Mouse (Mus musculus) urinary bladder, adult 2 months (tissue): ENCODE results near the gene Cpne2. TPM values are rescaled to one million over a fixed set of nuclear protein-coding genes. Genes with fewer than 3 reads are reported as not detected.

Source experiments
- DNase-seq: peaks from one replicate; pipeline ENCODE4 v3.0.0; 2022; ENCODE audit warnings: low spot score
- polyA plus RNA-seq: library from polyadenylated mRNA; depleted of rRNA; stranded (reverse); fragments of >200 nt; gene quantifications from 2 replicates; pipeline ENCODE4 v1.2.3, GENCODE M21; 2012; rRNA removed

The Cpne2 gene
- polyA plus RNA-seq, 1 experiment, result 27.6 TPM

- DNase-seq, result no peak
Measured at GRCm38 (mm10) chr8:94581820-94582483, 49.2 kb downstream of the Cpne2 start.

GRCm38 (mm10) chr8:94582569-94582968 is 49.8 kb downstream of the Cpne2 start:
- no peak for DNase-seq

GRCm38 (mm10) chr8:94584238-94584817 is 51.5 kb downstream of the Cpne2 start:
- DNase-seq, result no peak

DNA sequence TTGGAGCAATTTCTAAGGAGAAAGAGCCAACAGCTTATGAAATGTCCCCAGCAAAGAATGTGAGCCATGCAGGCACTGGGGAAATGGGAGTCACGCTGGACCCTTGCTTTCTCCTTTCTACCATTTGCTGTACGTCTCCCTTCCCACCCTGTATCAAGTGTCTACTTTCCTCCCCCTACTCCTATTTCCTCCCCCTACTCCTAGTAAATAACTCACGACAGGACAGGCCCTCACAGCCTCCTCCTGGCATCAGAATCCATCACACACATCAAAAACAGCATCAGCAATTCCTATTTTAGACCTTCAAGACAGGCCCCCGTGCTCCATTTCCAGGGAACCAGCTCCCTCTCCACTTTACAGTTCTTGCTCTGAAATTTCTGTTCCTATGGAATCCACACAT is 58.9 kb downstream of the Cpne2 start:
- DNase-seq, result no peak

DNA sequence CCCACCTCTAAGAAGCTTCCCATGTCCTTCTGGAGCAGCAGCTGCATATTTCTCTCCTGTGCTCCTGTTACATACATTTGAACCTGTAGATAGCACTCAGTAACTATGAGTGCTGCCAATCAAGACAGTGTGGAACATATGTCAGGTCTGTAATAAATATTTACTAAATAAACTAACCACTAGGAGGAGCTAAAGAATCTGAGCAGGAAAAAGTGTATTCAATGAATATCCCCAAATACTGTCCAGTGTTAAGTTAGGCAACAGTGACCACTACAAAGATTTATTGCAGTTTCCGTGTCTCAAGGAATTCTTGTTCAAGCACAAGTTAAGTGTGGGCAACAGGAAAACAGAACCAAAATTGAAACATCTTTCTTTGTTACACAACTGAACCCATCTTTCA is 61.4 kb downstream of the Cpne2 start:
- DNase-seq, result no peak

- DNase-seq, result no peak
Measured at GRCm38 (mm10) chr8:94600478-94600877, 67.7 kb downstream of the Cpne2 start.

DNA sequence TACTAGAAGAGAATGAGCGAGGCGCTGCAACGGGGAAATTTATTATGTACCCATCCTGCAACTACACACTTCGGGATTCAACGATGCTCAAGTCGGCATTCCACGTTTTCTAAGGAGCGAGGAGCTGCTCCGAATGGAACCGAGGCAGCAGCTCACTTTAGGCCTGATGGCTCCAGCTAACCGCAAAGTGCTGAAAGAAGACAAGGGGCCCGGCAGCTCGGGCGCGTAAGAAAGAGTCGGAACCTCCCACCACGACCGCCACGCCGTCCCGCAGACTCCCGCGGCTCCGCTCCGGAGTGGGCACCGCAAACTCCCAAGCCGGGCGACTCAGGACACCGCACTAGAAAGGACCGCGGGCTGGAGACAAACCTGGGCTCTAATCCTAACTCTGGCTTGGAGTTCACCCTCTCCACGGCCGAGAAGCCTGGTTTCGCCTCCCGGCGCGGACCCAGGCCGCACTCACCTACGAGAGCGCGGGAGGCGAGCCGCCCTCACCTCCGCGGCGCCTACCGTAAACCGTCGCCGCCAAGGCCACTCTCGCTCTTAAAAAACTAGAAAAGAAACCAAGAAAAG is 68.3 kb downstream of the Cpne2 start:
- no peak for DNase-seq

- DNase-seq, result peak; percentile 89
Measured at GRCm38 (mm10) chr8:94601607-94602385, 69.0 kb downstream of the Cpne2 start, which contains the start of the genes Rspry1 and Fam192a. TSS of gene Rspry1 (plus strand) at chr8:94601937. TSS of gene Fam192a (minus strand) at chr8:94601997.

- DNase-seq, result no peak
Measured at GRCm38 (mm10) chr8:94602471-94603131, 69.8 kb downstream of the Cpne2 start.

- DNase-seq, result no peak
Measured at GRCm38 (mm10) chr8:94604030-94604429, 71.2 kb downstream of the Cpne2 start.

DNA sequence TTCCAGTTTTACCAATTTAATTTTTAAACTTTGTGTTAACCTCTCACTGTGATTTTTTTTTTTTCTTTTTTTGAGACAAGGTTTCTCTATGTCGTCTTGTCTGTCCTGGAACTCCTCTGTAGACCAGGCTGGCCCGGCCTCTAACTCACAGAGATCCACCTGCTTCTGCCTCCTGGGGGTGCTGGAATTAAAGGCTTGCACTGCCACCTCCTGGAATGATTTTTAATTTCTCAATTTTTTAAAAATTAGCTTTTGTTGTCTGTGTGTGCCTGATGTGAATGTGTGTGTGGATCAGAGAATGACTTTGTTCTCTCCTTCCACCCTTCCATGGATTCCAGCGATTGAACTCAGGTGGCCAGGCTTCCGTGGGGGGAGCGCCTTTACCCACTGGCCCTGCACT is 74.3 kb downstream of the Cpne2 start:
- DNase-seq, result no peak

Other genes with a start within 250 kb of the Cpne2 start
- gene Slc12a3, start 203.8 kb upstream of the Cpne2 start, polyA plus RNA-seq, result 0.21 TPM in 2 replicates
- gene Herpud1, start 146.6 kb upstream of the Cpne2 start, polyA plus RNA-seq, result 325 and 330 TPM in 2 replicates
- gene Nlrc5, start 98.6 kb upstream of the Cpne2 start, polyA plus RNA-seq, result 17.1 and 23.3 TPM in 2 replicates
- 11.4 and 12.5 TPM in 2 replicates for gene Rspry1, start 68.9 kb downstream of the Cpne2 start, polyA plus RNA-seq
- gene Fam192a, start 69.0 kb downstream of the Cpne2 start, polyA plus RNA-seq, result 42.8 and 48.5 TPM in 2 replicates
- 113 and 116 TPM in 2 replicates for gene Arl2bp, start 133.6 kb downstream of the Cpne2 start, polyA plus RNA-seq
- gene Pllp, start 163.3 kb downstream of the Cpne2 start, polyA plus RNA-seq, result 82.4 and 99.3 TPM in 2 replicates
- 1.6 and 2.3 TPM in 2 replicates for gene Ccl22, start 212.6 kb downstream of the Cpne2 start, polyA plus RNA-seq
- 20.6 and 27.3 TPM in 2 replicates for gene Cx3cl1, start 239.0 kb downstream of the Cpne2 start, polyA plus RNA-seq